Mouse (Mus musculus) megakaryocyte, embryonic 14.5 days (primary cell): ENCODE measurements around the gene Smim6.

ENCODE experiments used
- FLI1 ChIP-seq: IDR thresholded peaks from 2 replicates; pipeline ENCODE4 v1.6.1; 2012; ENCODE audit warnings: low read length, inconsistent platforms, mixed read lengths
- GATA1 ChIP-seq: IDR thresholded peaks from 3 replicates; pipeline ENCODE4 v1.6.1; 2012; ENCODE audit warnings: mixed read lengths, low read length, inconsistent platforms, borderline replicate concordance

DNA sequence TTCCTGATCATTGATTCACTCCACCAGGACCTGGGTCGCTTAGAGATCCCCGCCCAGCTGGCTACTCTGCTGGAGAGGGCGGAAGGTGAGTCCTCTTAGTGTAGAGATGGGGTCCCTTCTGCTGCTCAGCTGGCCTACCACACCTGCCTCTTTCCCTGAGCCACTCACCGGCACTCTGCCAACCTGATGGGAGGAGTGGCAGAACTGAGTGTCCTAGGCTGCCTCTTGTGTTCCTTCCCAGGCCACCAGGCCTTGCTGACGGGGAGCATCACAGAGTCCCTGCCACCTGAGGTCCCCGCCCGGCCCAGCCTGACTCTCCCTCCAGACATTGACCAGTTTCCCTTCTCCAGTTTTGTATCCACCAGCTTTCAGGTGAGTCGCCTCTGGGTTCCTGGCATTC lies 33.7 kb upstream of the Smim6 start:
- TF ChIP-seq GATA1 (no peak), FLI1 (no peak)
